Mouse (Mus musculus) megakaryocyte, embryonic 14.5 days (primary cell): ENCODE data around the gene Chst8. TPM values are rescaled to one million over a fixed set of nuclear protein-coding genes. Genes with fewer than 3 reads are reported as not detected.
A peak's percentile ranks its signal among the peaks of the same experiment; 100 is the strongest.

Experiments used
- H3K27me3 ChIP-seq: replicated peaks from 2 replicates; pipeline ENCODE3; 2012; ENCODE audit warnings: inconsistent platforms
- H3K36me3 ChIP-seq: replicated peaks from 2 replicates; pipeline ENCODE3; 2012; ENCODE audit warnings: low read length, inconsistent platforms, mixed read lengths
- H3K4me1 ChIP-seq: 2 replicates; pipeline ENCODE4 v1.6.1; 2012; ENCODE audit warnings: inconsistent platforms
- H3K4me3 ChIP-seq: replicated peaks from 2 replicates; pipeline ENCODE3; 2012; ENCODE audit warnings: moderate library complexity, mild to moderate bottlenecking, inconsistent platforms
- H3K9me3 ChIP-seq: 2 replicates; pipeline ENCODE4 v1.6.1; 2012; ENCODE audit warnings: inconsistent platforms
- FLI1 ChIP-seq: IDR thresholded peaks from 2 replicates; pipeline ENCODE4 v1.6.1; 2012; ENCODE audit warnings: low read length, inconsistent platforms, mixed read lengths
- GATA1 ChIP-seq: IDR thresholded peaks from 3 replicates; pipeline ENCODE4 v1.6.1; 2012; ENCODE audit warnings: mixed read lengths, low read length, inconsistent platforms, borderline replicate concordance
- polyA plus RNA-seq: library from polyadenylated mRNA; stranded (reverse); fragments of >175 nt; gene quantifications from 2 replicates; pipeline ENCODE4 v1.2.3, GENCODE M21; 2012; ENCODE audit warnings: low replicate concordance; ENCODE audit not compliant: insufficient read depth

Gene Chst8
- polyA plus RNA-seq, 1 experiment = 0.13 TPM

DNA sequence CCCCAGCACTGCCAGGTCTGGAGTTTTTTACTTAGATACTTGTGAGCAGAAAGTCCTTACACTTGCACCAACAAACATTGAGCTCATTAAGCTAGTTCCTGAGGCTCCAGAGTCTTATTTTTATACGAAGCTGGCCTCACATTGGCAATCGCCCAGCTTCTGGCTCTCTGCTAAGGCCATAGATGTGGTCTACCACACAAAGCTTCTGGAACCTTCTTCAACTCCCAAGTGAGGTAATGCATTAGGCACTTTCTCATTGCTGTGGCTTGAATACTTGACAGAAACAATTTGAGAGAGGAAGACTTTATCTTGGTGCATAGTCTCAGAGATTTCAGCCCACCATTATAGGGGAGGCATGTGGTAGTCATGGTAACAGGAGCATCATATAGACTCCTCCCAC, 132.6 kb downstream of the Chst8 start:
- Histone ChIP-seq H3K9me3 (no peaks in the 10 kb centered on the region), H3K4me1 (peaks cover 8% of the 10 kb centered on the region; the same call in 1 of the 2 replicates), H3K27me3 (peaks cover 17% of the 10 kb centered on the region), H3K4me3 (no peak overlapping the region), H3K36me3 (no peaks in the 10 kb centered on the region)
- no peak for TF ChIP-seq FLI1
- no peak for TF ChIP-seq GATA1

DNA sequence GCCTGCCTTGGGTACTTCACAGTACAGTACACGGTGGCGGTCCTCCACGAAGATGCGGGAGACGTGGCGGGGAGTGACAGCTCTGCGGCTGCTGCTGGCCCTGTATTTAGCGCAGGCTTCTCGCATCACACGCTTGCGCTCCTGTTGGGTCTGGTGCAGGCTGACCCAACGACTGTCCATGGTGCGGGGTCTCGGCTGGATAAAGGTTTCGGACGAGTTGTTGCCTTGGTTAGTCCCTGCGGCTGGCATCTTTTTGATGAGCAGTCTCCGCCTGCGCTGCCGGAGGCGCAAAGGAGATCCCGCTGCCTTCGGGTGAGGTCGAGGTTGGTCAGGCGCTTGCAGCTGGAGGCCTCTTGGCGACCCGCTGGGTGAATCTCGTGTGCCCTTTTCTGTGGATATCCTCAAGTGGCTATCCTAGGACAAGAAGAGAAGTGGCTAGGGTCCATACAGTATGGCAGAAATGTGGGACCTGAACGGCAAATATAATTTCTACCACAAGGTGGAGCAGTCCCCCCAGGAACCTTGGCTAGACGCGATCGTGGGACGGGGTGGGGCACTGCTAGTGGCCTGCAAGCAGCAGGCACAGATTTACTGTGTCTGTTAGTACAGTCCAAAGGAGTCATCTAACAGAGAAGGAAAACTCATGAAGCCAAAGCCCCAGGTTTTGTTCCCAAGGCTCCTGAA, 136.5 kb downstream of the Chst8 start:
- Histone ChIP-seq H3K36me3 (no peaks in the 10 kb centered on the region), H3K4me3 (peak overlapping the region; percentile 29), H3K4me1 (peaks cover 8% of the 10 kb centered on the region; the same call in 1 of the 2 replicates), H3K27me3 (peaks cover 41% of the 10 kb centered on the region), H3K9me3 (no peaks in the 10 kb centered on the region)
- no peak for TF ChIP-seq FLI1
- TF ChIP-seq GATA1 = no peak

DNA sequence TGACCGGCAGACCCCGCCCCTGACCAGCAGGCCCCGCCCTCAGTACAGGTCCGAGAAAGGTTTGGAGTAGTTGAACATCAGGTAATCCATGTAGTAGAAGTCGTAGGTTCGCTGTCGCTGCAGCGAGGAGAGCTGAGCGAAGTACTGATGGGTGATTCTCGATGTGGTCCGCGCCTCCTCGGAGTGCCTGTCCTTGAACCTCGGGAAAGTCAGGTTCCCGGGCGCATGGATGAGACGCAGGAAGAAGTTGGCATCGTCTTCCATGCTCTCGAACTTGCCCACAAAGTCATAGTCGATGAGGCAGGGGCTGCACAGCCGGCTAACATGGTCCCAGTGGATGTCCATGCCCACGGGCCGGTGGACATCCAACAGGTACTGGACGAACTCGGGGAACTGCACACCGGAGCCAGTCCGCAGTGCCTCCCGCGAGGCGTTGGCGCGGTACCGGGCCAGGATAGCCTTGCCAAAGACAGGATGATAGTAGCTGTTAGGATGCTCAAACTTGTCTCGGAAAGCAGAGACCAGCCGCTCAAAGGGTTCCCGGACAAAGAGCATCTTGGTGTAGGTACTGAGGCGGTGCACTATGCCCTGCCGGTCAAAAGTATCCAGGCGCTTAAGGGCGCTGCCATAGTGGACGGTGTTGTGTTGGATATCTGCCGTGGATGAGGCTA, 137.3 kb downstream of the Chst8 start:
- Histone ChIP-seq H3K27me3 (peaks cover 41% of the 10 kb centered on the region), H3K4me3 (peak overlapping the region; percentile 29), H3K4me1 (peaks cover 8% of the 10 kb centered on the region; the same call in 1 of the 2 replicates), H3K9me3 (no peaks in the 10 kb centered on the region), H3K36me3 (no peaks in the 10 kb centered on the region)
- no peak for TF ChIP-seq FLI1
- TF ChIP-seq GATA1 = no peak

DNA sequence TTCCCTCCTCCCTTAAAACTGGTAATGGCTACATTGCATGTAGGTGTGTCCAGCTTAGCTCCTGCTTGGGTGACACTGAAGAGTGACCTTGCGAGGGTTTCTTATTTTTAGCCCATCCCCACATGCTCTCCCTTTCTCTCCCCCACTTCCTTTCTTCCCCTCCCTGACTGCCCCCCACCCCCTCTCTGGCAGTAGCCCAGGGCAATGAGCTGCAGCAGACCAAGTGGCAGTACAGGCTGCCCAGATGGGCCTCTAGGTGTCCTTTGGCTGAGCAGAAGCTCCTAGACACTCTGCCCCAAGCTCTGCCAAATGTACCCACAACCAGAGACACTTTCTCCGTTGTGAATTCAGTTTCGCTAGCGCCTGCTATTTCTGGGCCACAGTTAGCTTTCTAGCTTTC, 139.6 kb downstream of the Chst8 start:
- no peak for TF ChIP-seq FLI1
- no peak for TF ChIP-seq GATA1
- no peaks in the 10 kb centered on the region for H3K9me3 ChIP-seq
- H3K4me1 ChIP-seq = peaks cover 8% of the 10 kb centered on the region; the same call in 1 of the 2 replicates
- H3K27me3 ChIP-seq = peaks cover 44% of the 10 kb centered on the region
- no peaks in the 10 kb centered on the region for H3K36me3 ChIP-seq
- no peak overlapping the region for H3K4me3 ChIP-seq

DNA sequence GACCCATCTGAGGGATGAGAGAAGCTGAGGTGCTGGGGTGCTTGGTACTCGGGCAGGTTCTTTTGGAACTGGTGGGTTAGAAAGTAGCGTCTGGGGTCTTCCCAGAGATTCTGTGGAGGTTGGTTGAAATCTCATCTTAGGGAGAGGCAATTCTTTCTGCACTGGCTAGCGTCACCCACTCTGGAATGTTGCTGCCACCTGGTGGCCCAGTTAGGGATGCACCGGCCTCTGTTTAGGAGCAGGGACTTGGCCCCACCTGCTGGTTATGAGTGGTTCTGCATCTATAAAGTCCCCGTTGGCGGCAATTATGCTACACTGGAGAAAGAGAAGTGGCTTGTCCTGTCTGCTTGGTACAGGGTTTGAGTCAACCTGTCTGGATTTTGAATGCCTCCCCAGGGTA, 140.6 kb downstream of the Chst8 start:
- H3K27me3 ChIP-seq = peaks cover 44% of the 10 kb centered on the region
- no peak overlapping the region for H3K4me3 ChIP-seq
- no peaks in the 10 kb centered on the region for H3K36me3 ChIP-seq
- peaks cover 4% of the 10 kb centered on the region; the same call in 1 of the 2 replicates for H3K9me3 ChIP-seq
- H3K4me1 ChIP-seq = peaks cover 8% of the 10 kb centered on the region; the same call in 1 of the 2 replicates
- TF ChIP-seq GATA1 (no peak), FLI1 (no peak)

DNA sequence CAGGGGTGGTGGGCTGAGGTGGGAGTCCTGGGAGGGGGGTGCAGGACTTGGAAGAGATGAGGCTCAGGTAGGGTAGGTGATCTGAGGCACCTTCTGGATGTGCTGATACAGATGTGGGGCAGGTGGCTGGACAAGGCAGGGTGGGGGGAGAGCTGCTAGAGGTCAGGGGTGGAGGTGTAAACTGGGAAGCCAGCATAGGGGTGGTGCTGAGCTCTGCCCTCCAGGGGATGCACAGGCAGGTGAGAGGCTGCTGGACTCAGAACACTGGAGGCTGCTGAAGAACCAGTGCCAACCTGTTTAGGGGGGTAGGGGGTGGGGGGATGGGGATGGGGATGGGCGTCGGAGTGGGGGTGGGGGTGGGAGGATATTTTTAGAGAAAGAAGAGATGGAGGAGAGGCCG, 141.7 kb downstream of the Chst8 start:
- no peak for TF ChIP-seq FLI1
- TF ChIP-seq GATA1 = no peak
- peaks cover 41% of the 10 kb centered on the region for H3K27me3 ChIP-seq
- H3K9me3 ChIP-seq = peaks cover 15% of the 10 kb centered on the region
- H3K4me1 ChIP-seq = peaks cover 7% of the 10 kb centered on the region; the same call in 1 of the 2 replicates
- no peaks in the 10 kb centered on the region for H3K36me3 ChIP-seq
- no peak overlapping the region for H3K4me3 ChIP-seq

DNA sequence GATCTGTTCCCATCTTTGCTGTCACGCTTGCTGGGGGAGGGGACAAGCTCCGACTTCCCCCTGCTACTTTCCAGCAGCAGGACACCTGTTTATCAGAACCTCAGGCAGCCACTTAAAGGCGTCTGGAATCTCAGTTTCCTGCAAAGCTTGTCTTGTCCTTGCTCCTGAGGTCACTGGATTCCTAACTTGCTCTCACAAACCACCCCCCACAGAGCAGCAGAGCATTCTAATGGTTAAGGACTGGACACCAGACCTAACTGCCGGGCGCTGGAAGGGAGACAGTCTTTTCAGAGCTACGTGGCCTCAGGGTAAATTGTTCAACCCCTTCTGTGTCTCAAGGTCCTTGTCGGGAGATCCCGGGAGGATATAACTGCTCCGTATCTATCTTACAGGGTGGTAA, 143.2 kb downstream of the Chst8 start:
- no peak overlapping the region for H3K4me3 ChIP-seq
- peaks cover 15% of the 10 kb centered on the region for H3K9me3 ChIP-seq
- peaks cover 34% of the 10 kb centered on the region for H3K27me3 ChIP-seq
- H3K36me3 ChIP-seq = no peaks in the 10 kb centered on the region
- TF ChIP-seq GATA1 = no peak
- no peak for TF ChIP-seq FLI1
- H3K4me1 ChIP-seq = no peaks in the 10 kb centered on the region

DNA sequence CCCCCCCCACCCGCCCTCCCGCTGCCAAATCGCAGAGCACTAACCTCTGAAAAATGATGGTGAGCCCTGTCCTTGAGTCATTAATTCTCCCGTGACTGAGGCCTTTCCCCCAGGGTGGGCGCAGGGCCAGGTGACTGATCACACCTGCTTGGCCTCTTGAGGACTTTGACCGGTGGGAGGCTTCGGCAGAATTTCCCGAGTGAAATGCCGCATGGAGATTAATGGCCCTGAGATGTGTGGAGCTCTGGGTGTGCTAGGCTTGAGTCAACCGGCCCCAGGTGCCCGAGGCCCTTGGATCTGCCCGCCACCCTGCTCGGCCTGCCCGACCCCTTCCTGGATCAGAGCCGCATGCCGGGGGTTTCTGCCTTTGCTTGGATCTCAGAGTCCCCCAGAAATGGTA, 144.6 kb downstream of the Chst8 start:
- TF ChIP-seq FLI1 (no peak), GATA1 (no peak)
- Histone ChIP-seq H3K4me1 (no peaks in the 10 kb centered on the region), H3K9me3 (peaks cover 15% of the 10 kb centered on the region), H3K36me3 (no peaks in the 10 kb centered on the region), H3K4me3 (no peak overlapping the region), H3K27me3 (peaks cover 23% of the 10 kb centered on the region)

DNA sequence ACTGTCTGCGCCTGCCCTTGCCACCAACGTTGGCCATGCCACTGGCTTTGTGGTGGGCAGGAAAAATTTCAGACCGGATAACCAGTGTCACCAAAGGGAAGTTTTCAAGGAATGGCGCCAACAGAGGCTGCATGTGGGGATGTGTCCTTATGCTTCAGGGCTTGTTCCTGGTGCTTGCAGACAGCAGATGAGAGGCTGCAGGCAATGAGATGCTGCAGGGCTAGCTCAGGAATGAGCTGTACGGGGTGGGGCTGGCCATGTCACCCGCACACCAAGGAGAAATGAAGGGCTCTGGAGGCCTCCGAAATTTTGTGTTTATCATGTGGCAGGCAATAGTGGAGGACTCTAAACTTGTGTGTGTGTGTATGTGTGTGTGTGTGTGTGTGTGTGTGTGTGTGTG, 149.4 kb downstream of the Chst8 start:
- no peak overlapping the region for H3K4me3 ChIP-seq
- H3K27me3 ChIP-seq = peaks cover 28% of the 10 kb centered on the region
- peaks cover 15% of the 10 kb centered on the region for H3K9me3 ChIP-seq
- TF ChIP-seq FLI1 = no peak
- TF ChIP-seq GATA1 = no peak
- H3K4me1 ChIP-seq = no peaks in the 10 kb centered on the region
- H3K36me3 ChIP-seq = no peaks in the 10 kb centered on the region

DNA sequence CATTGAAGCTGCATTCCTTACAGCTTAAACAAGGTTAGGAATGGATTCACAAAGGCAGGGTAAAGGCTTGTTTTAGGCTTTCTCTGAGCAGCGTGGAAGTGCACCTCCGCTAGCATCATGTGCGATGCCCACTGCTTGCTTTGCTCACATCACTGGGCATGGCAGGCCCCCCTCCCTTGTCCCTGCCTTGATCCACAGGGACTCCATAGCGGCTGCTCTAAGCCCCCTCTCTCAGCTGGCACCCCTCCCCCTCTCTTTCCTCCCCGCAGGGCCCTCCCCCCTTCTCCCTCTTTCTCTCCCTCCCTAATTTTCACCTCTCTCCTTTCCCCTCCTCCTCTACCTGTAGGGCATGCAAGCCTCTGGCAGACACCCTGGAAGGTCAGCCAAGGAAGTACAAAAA, 150.3 kb downstream of the Chst8 start:
- Histone ChIP-seq H3K4me1 (no peaks in the 10 kb centered on the region), H3K9me3 (peaks cover 14% of the 10 kb centered on the region), H3K36me3 (no peaks in the 10 kb centered on the region), H3K27me3 (peaks cover 37% of the 10 kb centered on the region), H3K4me3 (no peak overlapping the region)
- TF ChIP-seq GATA1 = no peak
- TF ChIP-seq FLI1 = no peak
